Mouse (Mus musculus): Measurements from ENCODE around the gene Ankrd28.

Ankrd28 gene

GRCm38 (mm10) chr14:31665566-31665940 is 164.9 kb downstream of the Ankrd28 start:
- no peak for DNase-seq (ENCODE audit: inconsistent ontology term)

- DNase-seq (ENCODE audit: inconsistent ontology term): no peak
These were observed 165.4 kb downstream of the Ankrd28 start for GRCm38 (mm10) chr14:31664903-31665565.

- DNase-seq (ENCODE audit: inconsistent ontology term): peak; percentile 42
These were observed 166.2 kb downstream of the Ankrd28 start for GRCm38 (mm10) chr14:31664100-31664902.

GRCm38 (mm10) chr14:31663376-31664099 is 166.9 kb downstream of the Ankrd28 start:
- no peak for DNase-seq (ENCODE audit: inconsistent ontology term)

GRCm38 (mm10) chr14:31662555-31663211 is 167.8 kb downstream of the Ankrd28 start:
- no peak for DNase-seq (ENCODE audit: inconsistent ontology term)

GRCm38 (mm10) chr14:31661671-31662554 is 168.5 kb downstream of the Ankrd28 start:
- DNase-seq (ENCODE audit: inconsistent ontology term): peak; percentile 96

- peak; percentile 75 for DNase-seq (ENCODE audit: inconsistent ontology term)
These were observed 169.9 kb downstream of the Ankrd28 start for GRCm38 (mm10) chr14:31660312-31661093.

GRCm38 (mm10) chr14:31659501-31660181 is 170.8 kb downstream of the Ankrd28 start:
- DNase-seq (ENCODE audit: inconsistent ontology term): peak; percentile 90

- DNase-seq (ENCODE audit: inconsistent ontology term): no peak
These were observed 172.2 kb downstream of the Ankrd28 start for GRCm38 (mm10) chr14:31658126-31658680.

GRCm38 (mm10) chr14:31656857-31657645 is 173.4 kb downstream of the Ankrd28 start:
- DNase-seq (ENCODE audit: inconsistent ontology term): peak; percentile 71

GRCm38 (mm10) chr14:31656386-31656785 is 174.1 kb downstream of the Ankrd28 start:
- no peak for DNase-seq (ENCODE audit: inconsistent ontology term)

GRCm38 (mm10) chr14:31655406-31655805 is 175.0 kb downstream of the Ankrd28 start:
- DNase-seq (ENCODE audit: inconsistent ontology term): no peak

GRCm38 (mm10) chr14:31654816-31655215 is 175.6 kb downstream of the Ankrd28 start:
- DNase-seq (ENCODE audit: inconsistent ontology term): no peak

- no peak for DNase-seq (ENCODE audit: inconsistent ontology term)
These were observed 177.2 kb downstream of the Ankrd28 start for GRCm38 (mm10) chr14:31653101-31653875.

- DNase-seq (ENCODE audit: inconsistent ontology term): no peak
These were observed 177.8 kb downstream of the Ankrd28 start for GRCm38 (mm10) chr14:31652624-31653023.

- no peak for DNase-seq (ENCODE audit: inconsistent ontology term)
These were observed 178.3 kb downstream of the Ankrd28 start for GRCm38 (mm10) chr14:31652106-31652505.

GRCm38 (mm10) chr14:31651206-31651605 is 179.2 kb downstream of the Ankrd28 start:
- DNase-seq (ENCODE audit: inconsistent ontology term): no peak

GRCm38 (mm10) chr14:31650347-31650746 is 180.1 kb downstream of the Ankrd28 start:
- DNase-seq (ENCODE audit: inconsistent ontology term): no peak
